Mouse (Mus musculus): ENCODE results near the gene L3mbtl3.

L3mbtl3 gene

GRCm38 (mm10) chr10:26239090-26239489 lies 136.7 kb downstream of the L3mbtl3 start:
- no peak for DNase-seq (ENCODE audit: low spot score)

GRCm38 (mm10) chr10:26238559-26238958 lies 137.2 kb downstream of the L3mbtl3 start:
- DNase-seq (ENCODE audit: low spot score), result no peak

GRCm38 (mm10) chr10:26232071-26232653 lies 143.6 kb downstream of the L3mbtl3 start:
- no peak for DNase-seq (ENCODE audit: low spot score)

GRCm38 (mm10) chr10:26229488-26229887 lies 146.3 kb downstream of the L3mbtl3 start, which contains the start of gene Samd3:
Gene Samd3, plus strand, starts transcription at chr10:26229707.
- no peak for DNase-seq (ENCODE audit: low spot score)

GRCm38 (mm10) chr10:26228187-26228586 lies 147.6 kb downstream of the L3mbtl3 start:
- DNase-seq (ENCODE audit: low spot score), result no peak

GRCm38 (mm10) chr10:26226734-26227133 lies 149.0 kb downstream of the L3mbtl3 start:
- DNase-seq (ENCODE audit: low spot score), result no peak

- DNase-seq (ENCODE audit: low spot score), result no peak
These were observed 149.5 kb downstream of the L3mbtl3 start for GRCm38 (mm10) chr10:26226241-26226640.
